Mouse (Mus musculus) testis, postnatal 10 days (tissue): ENCODE data around the gene Vmn1r76.

Experiments used
- DNase-seq: peaks from one replicate; pipeline ENCODE4 v3.0.0; 2021; ENCODE audit warnings: low spot score

Vmn1r76 gene

GRCm38 (mm10) chr7:11938113-11938512 lies at the start of gene Vmn1r76:
Gene Vmn1r76 (minus strand): TSS chr7:11938213.
- DNase-seq, result no peak

- DNase-seq, result no peak
Observed at GRCm38 (mm10) chr7:11972611-11973010, 34.6 kb upstream of the Vmn1r76 start.

- DNase-seq, result no peak
Observed at GRCm38 (mm10) chr7:11947991-11948390, 10.0 kb upstream of the Vmn1r76 start.

GRCm38 (mm10) chr7:11874330-11874729 lies 63.7 kb downstream of the Vmn1r76 start, which contains the start of gene Vmn1r75:
Gene Vmn1r75 (plus strand): TSS chr7:11874630.
- no peak for DNase-seq
